Mouse (Mus musculus) liver, embryonic 14.5 days (tissue): ENCODE results near the gene Rcc1l.
A peak's percentile ranks its signal among the peaks of the same experiment; 100 is the strongest.

Experiments
- CTCF ChIP-seq: IDR thresholded peaks from 2 replicates; pipeline ENCODE4 v1.5.1; 2016; ENCODE audit warnings: antibody characterized with exemption, low read depth, control low read depth
- EP300 ChIP-seq: IDR thresholded peaks from 2 replicates; pipeline ENCODE4 v1.6.1; 2016; ENCODE audit warnings: antibody characterized with exemption, low read depth

GRCm38 (mm10) chr5:134179871-134180270 lies 3.3 kb upstream of the Rcc1l start:
- peak; percentile 84 for TF ChIP-seq CTCF
- no peak for TF ChIP-seq EP300
